Mouse (Mus musculus) lung, postnatal 10 days (tissue): ENCODE measurements around the gene Gcm2.
A peak's percentile ranks its signal among the peaks of the same experiment; 100 is the strongest.

Experiments
- DNase-seq: peaks from one replicate; pipeline ENCODE4 v3.0.0; 2021

The Gcm2 gene

GRCm38 (mm10) chr13:41110935-41111334, at the start of gene Gcm2:
Gene Gcm2 (minus strand): TSS chr13:41111035.
- DNase-seq: no peak

GRCm38 (mm10) chr13:41158426-41158825, 47.6 kb upstream of the Gcm2 start:
- DNase-seq: no peak

- DNase-seq: no peak
Measured at GRCm38 (mm10) chr13:41153146-41153545, 42.3 kb upstream of the Gcm2 start.

GRCm38 (mm10) chr13:41146271-41146670, 35.4 kb upstream of the Gcm2 start:
- DNase-seq: peak; percentile 73

GRCm38 (mm10) chr13:41145433-41145970, 34.7 kb upstream of the Gcm2 start:
- no peak for DNase-seq

- peak; percentile 67 for DNase-seq
Measured at GRCm38 (mm10) chr13:41134901-41135300, 24.1 kb upstream of the Gcm2 start.

- DNase-seq: no peak
Measured at GRCm38 (mm10) chr13:41129061-41129460, 18.2 kb upstream of the Gcm2 start.

GRCm38 (mm10) chr13:41128326-41128725, 17.5 kb upstream of the Gcm2 start:
- no peak for DNase-seq

- DNase-seq: no peak
Measured at GRCm38 (mm10) chr13:41123666-41124225, 12.9 kb upstream of the Gcm2 start.

- no peak for DNase-seq
Measured at GRCm38 (mm10) chr13:41119152-41119945, 8.5 kb upstream of the Gcm2 start.

- no peak for DNase-seq
Measured at GRCm38 (mm10) chr13:41113940-41114339, 3.1 kb upstream of the Gcm2 start, which contains the start of gene Sycp2l. Gene Sycp2l (plus strand): TSS chr13:41114307.

- DNase-seq: no peak
Measured at GRCm38 (mm10) chr13:41105541-41105940, 5.3 kb downstream of the Gcm2 start.

GRCm38 (mm10) chr13:41103841-41104525, 6.9 kb downstream of the Gcm2 start:
- DNase-seq: no peak

- DNase-seq: no peak
Measured at GRCm38 (mm10) chr13:41100031-41100430, 10.8 kb downstream of the Gcm2 start.

GRCm38 (mm10) chr13:41098325-41098724, 12.5 kb downstream of the Gcm2 start:
- DNase-seq: no peak

GRCm38 (mm10) chr13:41097324-41098058, 13.3 kb downstream of the Gcm2 start:
- DNase-seq: peak; percentile 24

GRCm38 (mm10) chr13:41094160-41094559, 16.7 kb downstream of the Gcm2 start:
- DNase-seq: no peak

- no peak for DNase-seq
Measured at GRCm38 (mm10) chr13:41091271-41091670, 19.6 kb downstream of the Gcm2 start.

GRCm38 (mm10) chr13:41088746-41089145, 22.1 kb downstream of the Gcm2 start:
- no peak for DNase-seq

GRCm38 (mm10) chr13:41085140-41085539, 25.7 kb downstream of the Gcm2 start:
- DNase-seq: no peak

GRCm38 (mm10) chr13:41084521-41084920, 26.3 kb downstream of the Gcm2 start:
- no peak for DNase-seq

GRCm38 (mm10) chr13:41080700-41081099, 30.1 kb downstream of the Gcm2 start:
- no peak for DNase-seq

GRCm38 (mm10) chr13:41079859-41080258, 31.0 kb downstream of the Gcm2 start:
- DNase-seq: no peak
